Mouse (Mus musculus) large intestine, adult 2 months (tissue): ENCODE data around the gene Defa23. TPM values are rescaled to one million over a fixed set of nuclear protein-coding genes. Genes with fewer than 3 reads are reported as not detected.
"Not testable (repeated sequence)": the region's sequence is repeated elsewhere in the genome, so short reads cannot be mapped to it uniquely, and the experiment has no call there.

ENCODE experiments used
- DNase-seq: peaks from one replicate; pipeline ENCODE4 v3.0.0-alpha.2; 2012; ENCODE audit warnings: low read depth, low spot score
- WGBS: fragments of 180-500 bp; shearing (Covaris S2); methylation state at CpG from one replicate; pipeline ENCODE4 v1.1.7; 2018; 5-methylcytosine and 5-hydroxymethylcytosine counted together
- polyA plus RNA-seq: library from polyadenylated mRNA; depleted of rRNA; stranded (reverse); fragments of >200 nt; gene quantifications from 2 replicates; pipeline ENCODE4 v1.2.3, GENCODE M21; 2012; rRNA removed

The Defa23 gene
- 3,983 and 4,387 TPM in 2 replicates for polyA plus RNA-seq

GRCm38 (mm10) chr8:21054747-21055146 lies at the start of gene Defa23:
Defa23 (plus strand) TSS chr8:21055047.
- not testable (repeated sequence) for DNase-seq
- WGBS = no CpG with 5 or more reads among the region's 1 CpGs

- WGBS = 16% methylated on average over 1 of the region's 1 CpGs
- DNase-seq = no peak
These were observed 48.0 kb upstream of the Defa23 start for GRCm38 (mm10) chr8:21006801-21007200.

GRCm38 (mm10) chr8:21008578-21008977 lies 46.3 kb upstream of the Defa23 start:
- WGBS = 45% methylated on average over 6 of the region's 6 CpGs
- not testable (repeated sequence) for DNase-seq

GRCm38 (mm10) chr8:21010548-21010947 lies 44.3 kb upstream of the Defa23 start:
- 52% methylated on average over 1 of the region's 1 CpGs for WGBS
- not testable (repeated sequence) for DNase-seq

- no CpG with 5 or more reads among the region's 1 CpGs for WGBS
- not testable (repeated sequence) for DNase-seq
These were observed 29.6 kb upstream of the Defa23 start, which contains the start of gene Defa21 for GRCm38 (mm10) chr8:21025245-21025644. Defa21 (plus strand) TSS chr8:21025545.

GRCm38 (mm10) chr8:21064738-21065137 lies 9.9 kb downstream of the Defa23 start, which contains the start of gene Defa35:
Defa35 (plus strand) TSS chr8:21065038.
- 90% methylated on average over 1 of the region's 1 CpGs for WGBS
- DNase-seq = not testable (repeated sequence)

GRCm38 (mm10) chr8:21084142-21084541 lies 29.3 kb downstream of the Defa23 start, which contains the start of gene Defa25:
Defa25 (plus strand) TSS chr8:21084442.
- not testable (repeated sequence) for DNase-seq

GRCm38 (mm10) chr8:21093106-21093505 lies 38.3 kb downstream of the Defa23 start:
- WGBS = 34% methylated on average over 4 of the region's 4 CpGs
- no peak for DNase-seq

- not testable (repeated sequence) for DNase-seq
- WGBS = 88% methylated on average over 1 of the region's 2 CpGs
These were observed 41.1 kb downstream of the Defa23 start, which contains the start of gene Gm14851 for GRCm38 (mm10) chr8:21095950-21096349. Gm14851 (minus strand) TSS chr8:21096050.

Other genes with a start within 250 kb of the Defa23 start
- gene Defb33, start 162.4 kb upstream of the Defa23 start, polyA plus RNA-seq = not detected in 2 replicates
- 0.94 TPM in 1 of 2 replicates, not detected in the other for gene Gm15056, start 152.4 kb upstream of the Defa23 start, polyA plus RNA-seq
- not detected in 2 replicates for gene Gm6040, start 133.0 kb upstream of the Defa23 start, polyA plus RNA-seq
- 1.0 TPM in 1 of 2 replicates, not detected in the other for gene AY761185, start 110.3 kb upstream of the Defa23 start, polyA plus RNA-seq
- gene Defa21, start 29.5 kb upstream of the Defa23 start, polyA plus RNA-seq = 11,975 TPM in 1 of 2 replicates, not detected in the other
- 17.6 and 759 TPM in 2 replicates for gene Defa35, start 10.0 kb downstream of the Defa23 start, polyA plus RNA-seq
- gene Defa25, start 29.4 kb downstream of the Defa23 start, polyA plus RNA-seq = not detected in 2 replicates
- 11.0 and 2,603 TPM in 2 replicates for gene Gm14851, start 41.0 kb downstream of the Defa23 start, polyA plus RNA-seq
- gene Defa30, start 79.6 kb downstream of the Defa23 start, polyA plus RNA-seq = 502 and 3,193 TPM in 2 replicates
- gene Defa22, start 107.2 kb downstream of the Defa23 start, polyA plus RNA-seq = 19.9 and 10,493 TPM in 2 replicates
- gene Defa31, start 136.6 kb downstream of the Defa23 start, polyA plus RNA-seq = not detected in 2 replicates
- gene Gm15293, start 146.5 kb downstream of the Defa23 start, polyA plus RNA-seq = 104 and 114 TPM in 2 replicates
- 78.8 and 122 TPM in 2 replicates for gene Gm15292, start 194.7 kb downstream of the Defa23 start, polyA plus RNA-seq